Mouse (Mus musculus): ENCODE measurements at regions not wholly inside any gene's neighbourhood (a gene's known extent, or its start where the extent isn't known, plus 50 kb on each side); places are given as distances from the start of the nearest gene placed in this dataset.

DNA sequence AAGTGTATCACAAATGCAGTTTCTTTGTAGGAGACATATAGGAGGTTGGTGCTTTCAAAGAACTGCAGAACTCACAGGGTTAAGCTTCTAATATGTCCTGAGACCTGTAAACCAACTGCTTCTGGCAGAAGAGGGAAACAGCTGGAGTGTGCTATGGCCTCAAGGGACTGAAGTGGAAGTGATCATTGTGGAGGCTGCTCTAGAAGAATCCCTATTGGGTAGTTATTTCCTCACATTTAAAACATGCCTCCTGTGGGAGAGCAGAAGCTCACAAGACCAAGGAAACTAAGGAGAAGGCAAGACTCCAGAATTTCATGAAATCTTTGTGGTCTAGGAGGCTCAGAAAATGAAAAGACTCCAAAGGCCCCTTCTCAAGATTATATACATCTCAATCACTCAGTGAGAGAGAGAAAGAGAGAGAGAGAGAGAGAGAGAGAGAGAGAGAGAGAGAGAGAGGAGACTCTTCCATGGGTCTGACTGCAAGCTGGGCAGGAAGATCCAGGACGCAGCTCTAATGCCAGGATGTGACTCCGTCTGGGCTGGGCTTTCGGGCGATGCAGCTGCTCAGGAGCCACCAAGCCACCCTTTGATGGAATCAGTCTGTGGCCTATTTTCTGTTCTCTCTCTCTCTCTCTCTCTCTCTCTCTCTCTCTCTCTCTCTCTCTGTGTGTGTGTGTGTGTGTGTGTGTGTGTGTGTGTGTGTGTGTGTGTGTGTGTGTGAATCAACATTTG is 93.3 kb downstream of the Pdcl3 start:
- TF ChIP-seq POLR2A (IDR thresholded peaks at IDR 0.05; ENCODE audit: control insufficient read depth, extremely low read depth, insufficient read depth, low read length, poor library complexity) = no peak
- TF ChIP-seq CTCF (IDR thresholded peaks at IDR 0.05; ENCODE audit: borderline replicate concordance, control insufficient read depth, extremely low read depth, insufficient read depth, low read length, poor library complexity) = no peak
